Mouse (Mus musculus) kidney, postnatal 0 days (tissue): ENCODE measurements at regions not wholly inside any gene's neighbourhood (a gene's known extent, or its start where the extent isn't known, plus 50 kb on each side); places are given as distances from the start of the nearest gene placed in this dataset.

Source experiments
- ATAC-seq: fragments of 200-750 bp; cut with Nextera tagmentation; replicated peaks from 2 replicates; pipeline ENCODE4 v1.8.0; 2017; ENCODE audit warnings: low read depth, moderate number of reproducible peaks, moderate TSS enrichment, moderate library complexity; ENCODE audit not compliant: low FRiP score
- DNase-seq: peaks from one replicate; pipeline ENCODE4 v3.0.0-alpha.2; 2016; ENCODE audit warnings: low spot score
- H3K27ac ChIP-seq: fragments of 300-500 bp; sonication (generic); 2 replicates; pipeline ENCODE4 v1.5.1; 2014; ENCODE audit warnings: mild to moderate bottlenecking
- H3K27me3 ChIP-seq: fragments of 300-500 bp; sonication (generic); 2 replicates; pipeline ENCODE4 v1.6.1; 2014; ENCODE audit warnings: low read length, mixed read lengths; ENCODE audit not compliant: insufficient read depth
- H3K36me3 ChIP-seq: fragments of 300-500 bp; sonication (generic); 2 replicates; pipeline ENCODE4 v1.6.1; 2014; ENCODE audit warnings: low read length, mixed read lengths; ENCODE audit not compliant: insufficient read depth
- H3K4me1 ChIP-seq: fragments of 300-500 bp; sonication (generic); replicated peaks from 2 replicates; pipeline ENCODE4 v1.6.1; 2014; ENCODE audit warnings: antibody characterized with exemption, low read length, mixed read lengths; ENCODE audit not compliant: insufficient read depth
- H3K4me2 ChIP-seq: fragments of 300-500 bp; sonication (generic); 2 replicates; pipeline ENCODE4 v1.6.1; 2014; ENCODE audit warnings: mild to moderate bottlenecking, low read length, moderate library complexity, mixed read lengths
- H3K4me3 ChIP-seq: fragments of 300-500 bp; sonication (generic); replicated peaks from 2 replicates; pipeline ENCODE4 v1.5.1; 2014; ENCODE audit warnings: low read depth, low read length
- H3K9ac ChIP-seq: fragments of 300-500 bp; sonication (generic); 2 replicates; pipeline ENCODE4 v1.6.1; 2014; ENCODE audit warnings: low read depth, low read length
- H3K9me3 ChIP-seq: fragments of 300-500 bp; sonication (generic); replicated peaks from 2 replicates; pipeline ENCODE4 v1.6.1; 2016; ENCODE audit warnings: low read length, inconsistent platforms, mixed read lengths
- CTCF ChIP-seq: IDR thresholded peaks from 2 replicates; pipeline ENCODE4 v1.5.1; 2016; ENCODE audit warnings: antibody characterized with exemption, low read depth, mild to moderate bottlenecking, moderate library complexity
- WGBS: fragments of 180-500 bp; shearing (Covaris S2); extraction: QIAGEN DNeasy Blood & Tissue Kit; methylation state at CpG from one replicate; pipeline ENCODE4 v1.1.7; 2014; 5-methylcytosine and 5-hydroxymethylcytosine counted together

- no peak for ATAC-seq
- TF ChIP-seq CTCF, result no peak
- Histone ChIP-seq H3K4me2 (no peak overlapping the region), H3K36me3 (no peaks in the 10 kb centered on the region), H3K4me1 (no peaks in the 10 kb centered on the region), H3K27ac (no peak overlapping the region), H3K9ac (no peak overlapping the region), H3K4me3 (no peak overlapping the region), H3K27me3 (no peaks in the 10 kb centered on the region), H3K9me3 (no peaks in the 10 kb centered on the region)
- WGBS, result 39% methylated on average over 12 of the region's 12 CpGs
- DNase-seq, result peak; percentile 6
Measured at GRCm38 (mm10) chr9:118271681-118272080, 121.7 kb upstream of the Cmc1 start.

GRCm38 (mm10) chr9:118272713-118273407, 122.9 kb upstream of the Cmc1 start:
- 65% methylated on average over 11 of the region's 11 CpGs for WGBS
- ATAC-seq (no peak), DNase-seq (peak; percentile 12)
- Histone ChIP-seq H3K9ac (no peak overlapping the region), H3K4me3 (no peak overlapping the region), H3K36me3 (no peaks in the 10 kb centered on the region), H3K4me2 (no peak overlapping the region), H3K27me3 (no peaks in the 10 kb centered on the region), H3K9me3 (no peaks in the 10 kb centered on the region), H3K27ac (no peak overlapping the region), H3K4me1 (no peaks in the 10 kb centered on the region)
- TF ChIP-seq CTCF, result no peak

DNA sequence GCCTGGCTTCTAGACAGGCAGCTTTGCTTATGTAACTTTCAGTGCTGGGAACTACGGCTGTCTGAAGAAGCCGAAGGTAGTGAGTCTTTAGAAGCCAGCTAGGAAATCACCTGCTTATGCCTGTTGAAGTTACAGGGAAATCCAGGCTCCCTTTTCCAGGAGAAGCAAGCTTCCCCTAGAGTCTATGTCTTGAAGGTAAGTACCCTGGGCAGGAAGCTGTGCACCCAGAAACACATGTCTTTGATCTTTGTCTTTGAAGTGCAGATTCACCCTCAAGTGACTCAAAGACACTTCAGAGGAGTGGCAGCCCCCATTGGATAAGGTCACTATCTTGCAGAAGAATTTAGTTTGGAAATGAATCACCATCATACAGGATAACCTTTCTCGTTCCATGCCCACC, 135.5 kb upstream of the Cmc1 start:
- TF ChIP-seq CTCF, result no peak
- Histone ChIP-seq H3K4me3 (no peak overlapping the region), H3K36me3 (no peaks in the 10 kb centered on the region), H3K27ac (no peak overlapping the region), H3K4me2 (no peak overlapping the region), H3K9me3 (no peaks in the 10 kb centered on the region), H3K27me3 (no peaks in the 10 kb centered on the region), H3K9ac (no peak overlapping the region), H3K4me1 (no peaks in the 10 kb centered on the region)
- ATAC-seq (no peak), DNase-seq (no peak)
- WGBS, result 42% methylated on average over 3 of the region's 3 CpGs

GRCm38 (mm10) chr9:118287606-118288005, 137.6 kb upstream of the Cmc1 start:
- no peak overlapping the region for H3K4me3 ChIP-seq
- no peaks in the 10 kb centered on the region for H3K36me3 ChIP-seq
- ATAC-seq, result no peak
- DNase-seq, result no peak
- no peak overlapping the region for H3K9ac ChIP-seq
- no peak for TF ChIP-seq CTCF
- H3K27me3 ChIP-seq, result no peaks in the 10 kb centered on the region
- WGBS, result 86% methylated on average over 9 of the region's 9 CpGs
- no peak overlapping the region for H3K4me2 ChIP-seq
- no peaks in the 10 kb centered on the region for H3K4me1 ChIP-seq
- no peak overlapping the region for H3K27ac ChIP-seq
- no peaks in the 10 kb centered on the region for H3K9me3 ChIP-seq

- ATAC-seq (no peak), DNase-seq (no peak)
- Histone ChIP-seq H3K27ac (no peak overlapping the region), H3K9ac (no peak overlapping the region), H3K9me3 (no peaks in the 10 kb centered on the region), H3K36me3 (no peaks in the 10 kb centered on the region), H3K27me3 (no peaks in the 10 kb centered on the region), H3K4me2 (no peak overlapping the region), H3K4me3 (no peak overlapping the region), H3K4me1 (no peaks in the 10 kb centered on the region)
- TF ChIP-seq CTCF, result no peak
- WGBS, result 88% methylated on average over 10 of the region's 10 CpGs
Measured at GRCm38 (mm10) chr9:118292836-118293235, 142.9 kb upstream of the Cmc1 start.

- WGBS, result 79% methylated on average over 8 of the region's 8 CpGs
Measured at GRCm38 (mm10) chr9:118294011-118294410, 144.0 kb upstream of the Cmc1 start.

More at GRCm38 (mm10) chr9:118294011-118294410, 144.0 kb upstream of the Cmc1 start:
- no peak for DNase-seq
- no peak overlapping the region for H3K4me2 ChIP-seq
- no peaks in the 10 kb centered on the region for H3K9me3 ChIP-seq
- no peaks in the 10 kb centered on the region for H3K4me1 ChIP-seq
- no peaks in the 10 kb centered on the region for H3K27me3 ChIP-seq
- no peak for TF ChIP-seq CTCF
- no peaks in the 10 kb centered on the region for H3K36me3 ChIP-seq
- ATAC-seq, result no peak
- no peak overlapping the region for H3K9ac ChIP-seq
- no peak overlapping the region for H3K4me3 ChIP-seq
- no peak overlapping the region for H3K27ac ChIP-seq
